Mouse (Mus musculus): ENCODE measurements around the gene Sptssa. TPM values are rescaled to one million over a fixed set of nuclear protein-coding genes. Genes with fewer than 3 reads are reported as not detected.
"Not testable (repeated sequence)": the region's sequence is repeated elsewhere in the genome, so short reads cannot be mapped to it uniquely, and the experiment has no call there.

Gene Sptssa
- total RNA-seq (2014; fragmentation: Nextera tagmentation) (203 and 212 TPM in 2 replicates), total RNA-seq (2017) (155 and 195 TPM in 2 replicates)

DNA sequence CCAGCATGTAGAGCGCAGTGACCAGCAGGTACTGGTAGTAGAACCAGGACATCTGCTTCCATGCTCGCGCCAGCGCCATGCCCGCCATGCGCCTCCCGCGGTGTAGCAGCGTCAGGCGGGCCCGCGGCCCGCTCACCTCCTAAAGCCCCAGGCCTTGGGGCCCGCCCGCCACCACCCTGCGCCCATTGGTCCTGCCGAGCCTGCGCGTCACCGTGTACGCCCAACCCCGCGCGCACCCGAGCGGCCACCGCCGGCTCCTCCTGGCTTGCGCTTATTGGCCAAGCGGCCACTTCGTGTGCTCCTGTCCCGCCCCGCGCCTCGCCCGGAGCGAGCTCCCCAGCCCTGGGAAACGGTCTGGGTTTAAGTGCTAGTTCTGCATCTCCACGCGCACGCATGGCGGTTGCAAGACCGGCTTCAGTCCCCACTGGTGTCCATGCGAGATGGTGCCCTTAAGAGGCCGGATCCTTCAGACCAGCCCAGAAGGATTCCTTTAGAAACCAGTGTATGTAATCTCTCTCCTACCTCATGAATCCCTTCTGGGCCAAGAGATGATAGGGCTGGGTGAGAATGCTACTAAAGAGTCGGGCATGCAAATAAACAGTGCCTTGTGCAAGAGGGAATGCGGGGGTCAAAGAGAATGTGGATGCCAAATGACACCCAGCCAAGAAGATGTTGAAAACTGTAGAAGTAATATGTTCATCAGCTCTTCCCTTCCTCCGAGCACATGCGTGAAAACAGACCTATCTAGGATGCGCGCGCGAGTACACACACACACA is at the start of gene Sptssa:
TSS of gene Sptssa (minus strand) at position 178 of the 776 bp plus-strand sequence.
- peak; percentile 75 for ATAC-seq (replicated peaks; ENCODE audit: poor library complexity, severe bottlenecking)

DNA sequence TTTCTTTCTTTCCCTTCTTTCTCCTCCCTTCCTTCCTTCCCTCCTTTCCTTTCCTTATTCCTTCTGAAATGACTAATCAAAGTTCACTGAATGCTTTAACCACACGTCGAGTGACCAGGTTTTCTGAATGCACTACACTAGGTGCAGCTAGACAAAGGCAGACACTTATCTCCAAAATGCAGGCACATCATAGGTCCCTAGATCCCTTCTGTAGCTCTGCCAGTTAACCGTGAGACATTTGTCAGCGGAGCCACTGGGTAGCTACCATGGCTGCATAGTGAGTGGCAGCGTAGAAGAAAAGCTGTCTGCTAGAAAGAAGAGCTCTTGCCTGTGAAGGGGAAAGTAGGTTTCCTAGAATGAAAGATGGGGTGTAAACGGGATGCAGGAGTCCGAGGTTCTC is 43.0 kb upstream of the Sptssa start:
- ATAC-seq (replicated peaks; ENCODE audit: poor library complexity, severe bottlenecking) = no peak

DNA sequence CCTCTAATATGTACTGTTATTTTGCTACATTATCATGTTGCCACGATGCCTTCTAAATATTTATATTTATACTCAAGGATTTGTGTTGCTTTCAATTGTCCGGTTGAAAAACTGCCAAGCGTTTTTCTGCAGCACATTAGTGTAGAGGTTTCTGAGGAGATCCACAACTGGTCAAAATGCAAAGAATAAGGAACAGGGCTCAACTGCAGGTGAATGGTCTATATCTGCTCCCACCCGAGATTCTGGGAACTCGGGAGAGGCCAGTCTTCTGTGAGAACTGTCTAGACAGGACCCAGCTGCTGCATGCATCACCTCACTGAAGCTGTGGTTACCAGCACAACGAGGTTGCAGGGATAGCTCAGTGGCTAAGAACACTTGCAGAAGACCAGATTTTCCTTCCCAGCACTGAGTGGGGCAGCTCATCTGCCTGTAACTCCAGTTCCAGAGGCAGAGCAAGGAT is 41.4 kb upstream of the Sptssa start:
- ATAC-seq (replicated peaks; ENCODE audit: poor library complexity, severe bottlenecking) = peak; percentile 1; the same call in 1 of the 2 replicates

DNA sequence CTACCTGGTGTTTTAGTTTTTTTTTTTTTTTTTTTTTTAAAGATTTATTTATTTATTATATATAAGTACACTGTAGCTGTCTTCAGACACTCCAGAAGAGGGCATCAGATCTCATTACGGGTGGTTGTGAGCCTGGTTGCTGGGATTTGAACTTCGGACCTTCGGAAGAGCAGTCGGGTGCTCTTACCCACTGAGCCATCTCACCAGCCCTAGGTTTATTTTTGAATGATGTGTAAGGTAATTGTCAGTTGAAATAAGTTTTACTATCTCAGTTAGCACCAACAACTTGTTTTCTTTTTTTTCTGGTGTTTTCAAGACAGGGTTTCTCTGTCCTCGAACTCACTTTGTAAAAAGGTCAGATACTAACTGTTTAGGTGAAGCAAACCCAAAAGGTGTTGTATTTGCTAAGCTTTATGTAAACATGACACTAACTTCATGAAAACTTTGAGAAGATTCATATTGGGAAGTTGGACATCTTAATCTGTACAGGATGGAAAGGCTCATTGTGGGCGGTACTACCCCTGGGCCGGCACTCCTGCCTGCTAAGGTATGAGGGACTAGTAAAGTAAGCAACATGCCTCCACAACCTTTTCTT is 40.7 kb upstream of the Sptssa start:
- ATAC-seq (replicated peaks; ENCODE audit: poor library complexity, severe bottlenecking) = peak; percentile 46

DNA sequence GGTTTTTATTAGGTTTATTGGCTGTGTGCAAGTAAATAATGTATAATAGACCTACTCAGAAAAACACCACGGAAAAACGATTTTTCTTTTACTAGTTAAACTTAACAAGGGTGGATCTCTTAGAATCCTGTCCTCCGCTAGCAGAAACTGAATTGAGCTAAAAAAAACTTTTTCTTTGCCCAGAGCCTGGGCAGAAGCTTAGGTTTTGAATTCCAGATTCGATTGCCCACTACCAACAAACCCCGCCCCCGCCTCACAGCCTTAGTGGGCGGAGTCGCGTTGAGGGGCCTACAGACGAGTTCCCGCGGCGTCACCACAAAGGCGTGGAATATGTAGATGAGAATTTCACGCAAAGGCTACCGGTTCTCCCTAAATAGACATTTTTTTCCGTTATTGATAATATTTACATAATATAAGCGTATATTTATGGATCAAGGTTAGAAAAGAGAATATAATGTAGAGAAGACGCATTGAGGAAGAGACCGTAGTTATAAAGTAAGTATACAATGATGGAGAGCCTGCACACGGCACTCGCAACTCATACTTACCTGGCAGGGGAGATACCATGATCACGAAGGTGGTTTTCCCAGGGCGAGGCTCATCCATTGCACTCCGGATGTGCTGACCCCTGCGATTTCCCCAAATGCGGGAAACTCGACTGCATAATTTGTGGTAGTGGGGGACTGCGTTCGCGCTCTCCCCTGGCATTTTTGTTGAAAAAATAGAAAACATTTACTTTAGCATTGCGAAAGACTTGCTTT is 40.0 kb upstream of the Sptssa start:
- ATAC-seq (replicated peaks; ENCODE audit: poor library complexity, severe bottlenecking) = peak; percentile 65

DNA sequence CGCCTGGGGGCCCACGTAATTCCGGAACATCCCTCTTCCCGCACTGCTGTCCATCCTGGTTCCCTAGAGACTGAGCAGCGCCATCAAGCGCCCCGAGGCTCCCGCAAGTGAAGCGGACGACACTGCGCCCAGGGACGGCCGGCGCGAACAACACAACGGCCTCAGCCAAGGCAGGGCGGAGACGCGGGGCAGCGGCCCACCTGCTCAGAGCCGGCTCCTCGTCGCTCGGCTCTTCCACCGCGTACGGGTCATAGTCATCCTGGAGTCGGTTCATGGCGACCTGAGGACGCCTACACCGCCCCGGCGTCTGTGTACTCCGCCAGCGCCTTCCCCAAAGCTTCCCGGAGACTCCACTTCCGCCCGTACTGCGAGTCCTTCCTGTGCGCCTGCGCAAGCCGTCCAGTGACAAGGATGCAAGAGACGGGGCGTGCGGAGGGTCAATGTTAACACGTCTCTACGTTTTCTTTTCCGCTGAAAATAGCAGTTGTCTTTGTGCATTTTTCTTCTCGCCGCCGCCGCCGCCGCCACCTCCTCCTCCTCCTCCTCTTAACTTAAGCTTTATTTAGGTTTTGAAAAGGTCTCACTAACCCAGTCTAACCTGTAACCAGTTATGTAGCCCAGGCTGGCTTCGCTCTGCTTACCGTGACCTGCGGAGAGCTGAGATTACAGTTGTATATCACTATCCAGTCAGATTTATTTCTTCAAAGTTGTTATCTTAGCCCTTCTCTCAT is 39.3 kb upstream of the Sptssa start, which contains the start of gene Eapp:
TSS of gene Eapp (minus strand) at position 387 of the 731 bp plus-strand sequence.
- ATAC-seq (replicated peaks; ENCODE audit: poor library complexity, severe bottlenecking) = peak; percentile 77

DNA sequence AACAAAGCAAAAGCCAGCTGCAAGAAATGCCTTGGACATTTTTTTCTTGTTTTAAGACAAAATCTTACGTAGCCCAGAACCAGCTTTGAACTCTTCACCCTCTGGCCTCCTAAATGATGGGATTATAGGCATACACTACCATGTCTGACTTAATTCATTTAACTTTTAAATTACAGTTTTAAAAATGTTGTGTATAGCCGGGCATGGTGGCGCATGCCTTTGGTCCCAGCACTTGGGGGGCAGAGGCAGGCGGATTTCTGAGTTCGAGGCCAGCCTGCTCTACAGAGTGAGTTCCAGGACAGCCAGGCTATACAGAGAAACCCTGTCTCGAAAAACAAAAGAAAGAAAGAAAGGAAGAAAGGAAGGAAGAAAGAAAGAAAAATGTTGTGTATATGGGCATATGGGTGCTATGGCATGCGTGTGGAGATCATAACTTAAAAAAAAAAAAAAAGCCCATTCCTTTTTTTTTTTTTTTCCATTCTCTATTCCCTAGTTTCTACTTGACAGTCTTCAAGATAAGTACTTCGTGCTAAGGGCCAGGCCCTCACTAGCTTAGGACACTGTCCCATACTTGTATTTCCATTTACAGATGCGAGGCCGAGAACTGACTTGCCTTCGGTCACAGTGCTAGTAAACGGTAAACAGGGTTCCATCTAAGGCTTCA is 38.6 kb upstream of the Sptssa start:
- ATAC-seq (replicated peaks; ENCODE audit: poor library complexity, severe bottlenecking) = no peak

DNA sequence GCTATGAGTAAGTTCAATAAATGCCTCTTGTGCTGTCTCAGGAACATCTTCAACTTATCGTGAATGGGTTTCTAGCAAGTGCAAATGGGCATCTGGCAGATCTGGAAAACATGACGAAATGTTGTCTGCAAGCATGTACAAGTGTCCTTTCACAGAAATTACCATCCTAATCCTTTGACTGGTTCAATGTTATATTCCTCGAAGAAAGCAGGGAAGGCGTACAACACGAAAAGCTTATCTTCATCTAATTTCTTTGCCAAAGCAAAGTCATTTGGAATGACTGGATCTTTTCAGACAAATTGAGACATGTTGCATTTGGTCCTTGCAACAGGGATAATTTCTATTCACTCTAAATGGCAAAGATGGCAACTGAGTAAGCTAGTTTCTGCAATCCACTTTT is 32.7 kb upstream of the Sptssa start:
- ATAC-seq (replicated peaks; ENCODE audit: poor library complexity, severe bottlenecking) = no peak

DNA sequence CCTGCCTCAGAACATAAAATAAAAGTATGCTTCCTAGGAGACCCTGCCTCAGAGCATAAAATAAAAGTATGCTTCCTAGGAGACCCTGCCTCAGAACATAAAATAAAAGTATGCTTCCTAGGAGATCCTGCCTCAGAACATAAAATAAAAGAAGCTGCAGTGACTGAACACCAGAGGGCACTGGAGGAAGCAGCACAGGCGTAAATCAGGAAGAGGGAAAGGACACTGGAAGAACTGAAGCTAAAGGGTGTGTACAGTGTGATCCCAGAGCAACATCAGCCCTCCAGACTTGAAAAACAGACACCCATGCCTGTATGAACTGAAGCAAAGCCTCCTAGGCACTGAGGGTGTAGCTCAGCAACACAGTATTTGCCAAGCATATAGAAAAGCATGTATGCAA is 26.8 kb upstream of the Sptssa start:
- peak; percentile 80 for ATAC-seq (replicated peaks; ENCODE audit: poor library complexity, severe bottlenecking)

DNA sequence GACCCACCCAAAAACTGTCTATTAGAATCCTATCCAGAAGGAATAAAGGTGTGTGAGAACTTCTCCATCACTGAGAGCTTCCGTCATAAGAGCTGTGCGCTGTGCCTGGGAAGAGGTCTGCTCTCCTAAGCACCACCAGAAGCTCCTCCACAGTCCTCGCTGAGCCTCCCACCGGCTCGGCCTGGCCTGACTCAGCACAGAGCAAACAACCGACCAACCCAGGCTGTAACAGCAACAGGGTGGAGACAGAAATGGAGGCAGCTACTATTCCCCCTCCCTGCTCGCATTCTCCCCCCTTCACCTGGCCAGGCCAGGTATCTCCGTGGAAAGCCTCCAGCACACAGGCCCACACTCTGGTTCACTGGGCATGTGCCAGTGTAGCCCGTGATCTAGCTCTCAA is 20.3 kb upstream of the Sptssa start:
- no peak for ATAC-seq (replicated peaks; ENCODE audit: poor library complexity, severe bottlenecking)

DNA sequence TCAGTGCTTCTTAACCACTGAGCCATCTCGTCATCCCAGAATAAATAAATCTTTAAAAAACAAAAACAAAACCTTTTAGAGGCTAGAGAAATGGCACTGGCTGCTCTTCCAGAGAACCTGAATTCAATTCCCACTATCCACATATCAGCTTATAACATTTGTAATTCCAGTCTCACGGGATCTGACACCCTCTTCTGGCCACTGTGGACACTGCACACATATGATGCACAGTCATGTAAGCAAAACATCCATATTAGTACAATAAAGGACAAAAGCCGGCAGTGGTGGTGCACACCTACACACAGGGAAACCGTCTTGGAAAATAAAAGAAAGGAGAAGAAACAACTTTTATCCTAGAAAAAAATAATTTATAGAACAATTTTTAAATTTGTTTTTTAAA is 19.0 kb upstream of the Sptssa start:
- no peak for ATAC-seq (replicated peaks; ENCODE audit: poor library complexity, severe bottlenecking)

DNA sequence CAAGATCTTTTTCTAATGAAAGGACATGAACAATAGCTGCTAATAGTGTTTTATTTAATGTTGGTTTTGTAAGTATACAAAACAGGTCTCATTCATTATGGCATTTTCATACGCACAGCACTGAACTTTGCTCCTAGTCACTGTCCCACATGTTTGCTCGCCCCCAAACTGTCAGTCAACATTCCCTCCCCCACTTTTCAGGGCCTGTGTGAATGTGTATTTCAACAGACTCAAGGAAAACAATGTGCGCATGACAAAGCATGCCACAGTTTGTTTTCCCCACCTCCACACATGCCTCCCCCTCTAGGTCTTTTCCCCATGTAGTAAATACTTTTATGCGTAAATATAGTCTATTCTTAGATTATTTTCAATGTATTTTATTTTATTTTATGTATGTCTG is 14.9 kb upstream of the Sptssa start:
- ATAC-seq (replicated peaks; ENCODE audit: poor library complexity, severe bottlenecking) = no peak

DNA sequence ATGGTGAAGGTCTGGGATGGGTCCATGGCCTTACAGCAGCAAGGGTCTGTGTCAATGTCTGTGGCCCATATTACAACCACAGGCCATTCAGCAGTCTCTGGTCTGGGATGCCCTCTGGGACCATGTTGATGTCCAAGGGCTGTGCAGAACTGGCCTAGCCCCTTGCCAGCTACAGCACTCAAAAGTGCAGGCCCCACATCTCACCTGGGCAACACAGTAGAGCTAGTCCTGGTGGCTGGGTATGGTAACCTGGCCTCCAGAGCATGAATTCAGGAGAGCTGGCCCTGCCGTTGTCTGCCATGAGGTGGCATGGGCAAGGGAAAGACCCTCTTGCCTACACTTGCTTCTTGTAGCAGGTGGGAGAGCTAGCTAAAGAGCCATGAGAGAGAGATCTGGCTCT is 11.8 kb upstream of the Sptssa start:
- ATAC-seq (replicated peaks; ENCODE audit: poor library complexity, severe bottlenecking) = no peak

DNA sequence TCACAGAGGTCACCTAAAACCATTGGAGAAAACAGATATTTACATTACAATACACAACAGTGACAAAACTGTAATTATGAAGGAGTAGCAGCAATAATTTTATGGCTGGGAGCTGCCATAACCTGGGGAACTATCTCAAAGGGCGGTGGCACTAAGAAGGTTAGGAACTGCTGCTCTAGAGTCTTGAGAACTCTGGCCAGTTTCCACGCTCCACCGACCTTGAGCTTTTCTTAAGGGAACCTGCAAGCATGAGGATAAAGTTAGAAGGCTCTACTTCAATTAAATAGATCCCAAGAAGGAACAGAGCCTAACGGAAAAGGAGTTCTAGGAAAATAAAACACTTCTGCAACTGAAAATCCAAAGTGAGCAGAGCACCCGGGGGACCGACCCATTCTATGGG is 9.2 kb upstream of the Sptssa start:
- ATAC-seq (replicated peaks; ENCODE audit: poor library complexity, severe bottlenecking) = no peak

DNA sequence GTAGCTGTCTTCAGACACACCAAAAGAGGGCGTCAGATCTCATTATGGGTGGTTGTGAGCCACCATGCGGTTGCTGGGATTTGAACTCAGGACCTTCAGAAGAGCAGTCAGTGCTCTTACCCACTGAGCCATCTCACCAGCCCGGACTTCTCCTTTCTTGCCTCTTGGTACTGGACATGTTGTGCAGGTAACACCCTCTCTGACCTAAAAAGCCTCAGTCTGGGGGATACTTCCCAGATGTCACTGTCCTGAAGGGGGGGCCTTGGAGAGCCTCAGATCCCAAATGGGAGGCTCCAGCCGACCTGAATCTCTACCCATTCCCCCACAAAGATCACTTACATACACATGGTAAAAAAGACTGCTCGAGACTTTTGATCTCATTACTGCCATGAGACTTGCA is 5.1 kb upstream of the Sptssa start:
- not testable (repeated sequence) for ATAC-seq (replicated peaks; ENCODE audit: poor library complexity, severe bottlenecking)

DNA sequence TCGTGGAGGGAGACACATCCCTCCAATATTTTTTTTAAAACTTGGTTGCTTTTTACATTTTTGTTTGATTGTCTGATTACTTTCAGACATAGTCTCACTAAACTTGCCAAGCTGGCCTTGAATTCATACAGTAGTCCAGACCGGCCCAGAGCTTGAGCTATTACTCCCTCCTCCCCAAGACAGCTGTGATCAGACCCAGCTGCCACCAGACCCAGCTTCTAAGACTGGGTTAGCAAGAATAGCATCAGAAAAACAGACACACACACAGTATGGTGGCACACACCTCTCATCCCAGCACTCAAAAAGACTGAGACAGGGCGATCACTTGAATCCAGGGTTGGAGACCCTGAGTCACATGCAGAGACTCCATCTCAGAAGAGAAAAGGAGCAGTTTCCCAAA is 3.5 kb upstream of the Sptssa start:
- no peak for ATAC-seq (replicated peaks; ENCODE audit: poor library complexity, severe bottlenecking)

DNA sequence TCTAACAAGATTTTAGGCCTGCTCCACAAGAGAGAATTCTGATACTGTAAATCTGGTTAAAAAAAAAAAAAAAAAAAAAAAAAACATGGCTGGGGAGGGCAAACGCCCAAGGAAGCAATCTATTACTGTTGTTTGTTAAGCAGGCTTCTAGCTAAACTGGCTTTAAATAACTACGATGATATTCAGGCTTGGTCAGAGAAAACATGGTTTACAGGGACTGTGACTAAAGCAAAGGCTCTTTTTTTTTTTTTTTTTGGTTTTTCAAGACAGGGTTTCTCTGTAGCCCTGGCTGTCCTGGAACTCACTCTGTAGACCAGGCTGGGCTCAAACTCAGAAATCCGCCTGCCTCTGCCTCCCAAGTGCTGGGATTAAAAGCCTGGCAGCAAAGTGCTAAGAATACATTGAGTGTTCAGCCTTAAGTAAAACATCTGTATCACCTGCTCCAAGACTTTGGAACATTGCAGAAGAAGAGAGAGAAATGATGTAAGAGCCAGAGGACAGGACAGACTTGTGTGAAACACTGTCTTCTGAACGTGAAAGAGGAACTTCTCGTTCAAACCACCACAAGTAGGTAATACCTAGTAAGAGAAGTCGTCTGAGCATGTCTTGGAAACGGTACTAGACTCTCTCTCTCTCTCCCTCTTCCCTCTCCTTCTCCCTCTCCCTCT is 2.2 kb upstream of the Sptssa start:
- peak; percentile 47 for ATAC-seq (replicated peaks; ENCODE audit: poor library complexity, severe bottlenecking)

DNA sequence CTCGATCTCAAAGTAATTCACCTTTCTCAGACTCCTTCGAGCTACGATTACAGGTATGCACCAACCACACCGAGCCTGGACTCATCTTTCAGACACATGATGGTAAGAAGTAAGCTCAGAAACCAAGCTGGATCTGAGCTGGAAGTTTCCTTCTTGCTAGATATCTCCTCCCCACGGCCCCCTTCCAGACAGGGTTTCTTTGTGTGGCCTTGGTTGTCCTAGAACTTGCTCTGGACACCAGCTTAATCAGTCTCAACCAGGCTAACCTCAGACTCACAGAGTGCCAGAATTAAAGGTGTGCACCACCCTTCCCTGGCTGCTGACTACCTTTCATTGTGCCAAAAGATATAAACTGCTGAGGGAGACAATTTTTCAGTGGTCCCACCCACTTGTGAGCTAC is 1.6 kb upstream of the Sptssa start:
- ATAC-seq (replicated peaks; ENCODE audit: poor library complexity, severe bottlenecking) = no peak

DNA sequence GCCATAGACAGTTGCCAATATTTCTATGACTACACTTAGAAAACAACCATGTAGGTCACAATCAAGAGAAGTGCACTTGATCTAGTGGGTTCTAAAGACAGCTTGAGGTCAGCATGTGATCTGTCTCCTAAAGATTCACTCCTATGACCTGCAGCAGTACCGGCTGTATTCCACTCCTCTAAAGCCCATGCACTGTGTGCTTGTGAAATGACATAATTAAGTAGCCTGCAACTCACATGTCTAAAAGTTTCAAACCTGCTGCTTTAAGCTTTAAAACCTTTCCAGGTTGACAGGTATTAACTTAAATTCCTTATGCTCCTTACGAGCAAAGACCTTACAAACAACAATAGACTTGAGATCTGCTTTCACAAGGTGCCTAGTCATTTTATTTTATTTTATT is 853 bp upstream of the Sptssa start:
- no peak for ATAC-seq (replicated peaks; ENCODE audit: poor library complexity, severe bottlenecking)
